Mouse (Mus musculus): Measurements from ENCODE around the gene Hist1h2bh.

DNA sequence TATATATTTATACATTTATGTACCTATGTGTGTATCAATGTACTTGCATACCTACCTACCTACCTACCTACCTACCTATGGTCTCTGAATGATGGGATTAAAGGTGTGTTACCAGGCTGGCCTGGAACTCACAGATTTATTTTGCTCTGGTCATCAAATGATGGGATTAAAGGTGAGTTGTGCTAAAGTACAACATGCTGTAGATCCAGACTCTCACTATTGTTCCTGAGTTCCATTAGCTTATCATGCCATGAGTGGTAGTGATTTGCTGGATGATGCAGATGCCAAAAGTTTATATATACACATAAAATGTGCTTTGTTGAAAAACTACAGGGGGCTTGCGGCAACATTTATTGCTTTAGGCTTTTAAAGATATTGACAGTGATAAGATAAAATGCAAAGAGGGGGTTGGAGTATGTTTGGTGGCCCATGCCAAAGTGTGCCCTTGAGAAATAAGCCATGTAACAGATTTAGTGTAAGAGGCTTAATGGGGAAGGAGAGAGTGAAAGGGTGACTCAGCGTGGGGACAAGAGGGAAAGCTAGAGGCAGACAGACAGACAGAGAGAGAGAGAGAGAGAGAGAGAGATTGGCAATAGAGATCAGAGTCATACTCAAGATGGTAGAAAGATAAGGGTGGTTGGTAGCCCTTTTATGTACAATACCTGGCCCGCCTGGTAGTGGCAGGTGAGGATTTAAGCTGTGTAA is 6.0 kb downstream of the Hist1h2bh start:
- TF ChIP-seq MAX (IDR thresholded peaks at IDR 0.05; ENCODE audit: low read depth) (no peak), POLR2A (IDR thresholded peaks at IDR 0.05; ENCODE audit: insufficient read length, low read depth) (no peak), MYOD1 (IDR thresholded peaks at IDR 0.05; ENCODE audit: control insufficient read depth in 1 of 3, insufficient read length in 2 of 3, low read depth in 2 of 3) (no peak), REST (IDR thresholded peaks at IDR 0.05; ENCODE audit: insufficient read depth, insufficient read length) (no peak), TCF12 (IDR thresholded peaks at IDR 0.05; ENCODE audit: insufficient read depth, poor library complexity, severe bottlenecking) (no peak), CEBPB (IDR thresholded peaks at IDR 0.05; ENCODE audit: insufficient read depth, poor library complexity, severe bottlenecking) (no peak), USF1 (IDR thresholded peaks at IDR 0.05; ENCODE audit: low read depth) (no peak)

Measured in myocyte (in vitro differentiated cells).